Mouse (Mus musculus): ENCODE results near the gene Exoc1. TPM values are rescaled to one million over a fixed set of nuclear protein-coding genes. Genes with fewer than 3 reads are reported as not detected.

Gene Exoc1
- 58.6 TPM for total RNA-seq (2023)

GRCm38 (mm10) chr5:76529040-76529703 lies at the start of gene Exoc1:
Gene Exoc1 (plus strand): TSS chr5:76529311.

GRCm38 (mm10) chr5:76483811-76484210 lies 45.3 kb upstream of the Exoc1 start, which contains the start of gene Gm7271:
Gene Gm7271 (plus strand): TSS chr5:76484040.

GRCm38 (mm10) chr5:76588551-76589283 lies 59.6 kb downstream of the Exoc1 start, which contains the start of gene Cep135:
Gene Cep135 (plus strand): TSS chr5:76588698.

Other genes starting within 250 kb of the Exoc1 start
- 19.8 TPM for gene Clock, start 224.5 kb upstream of the Exoc1 start, total RNA-seq (2023)
- not detected for gene Pdcl2, start 198.2 kb upstream of the Exoc1 start, total RNA-seq (2023)
- gene Nmu, start 165.5 kb upstream of the Exoc1 start, total RNA-seq (2023) = not detected
- gene Gm7271, start 45.3 kb upstream of the Exoc1 start, total RNA-seq (2023) = not detected
- gene Cep135, start 59.4 kb downstream of the Exoc1 start, total RNA-seq (2023) = 18.1 TPM
- 2.1 TPM for gene C530008M17Rik, start 127.2 kb downstream of the Exoc1 start, total RNA-seq (2023)